Mouse (Mus musculus) lung, postnatal 0 days (tissue): Measurements from ENCODE around the gene Hoxa4. TPM values are rescaled to one million over a fixed set of nuclear protein-coding genes. Genes with fewer than 3 reads are reported as not detected.

Experiments used
- ATAC-seq: fragments of 200-750 bp; cut with Nextera tagmentation; 2 replicates; pipeline ENCODE4 v1.8.0; 2017; ENCODE audit warnings: moderate library complexity
- DNase-seq: peaks from one replicate; pipeline ENCODE4 v3.0.0-alpha.2; 2016; ENCODE audit warnings: low spot score
- H3K27ac ChIP-seq: fragments of 300-500 bp; sonication (generic); 2 replicates; pipeline ENCODE4 v1.5.1; 2014; ENCODE audit warnings: antibody characterized with exemption, mild to moderate bottlenecking, low read length, mixed read lengths
- H3K27me3 ChIP-seq: fragments of 300-500 bp; sonication (generic); replicated peaks from 2 replicates; pipeline ENCODE4 v1.6.1; 2014; ENCODE audit warnings: low read length, mixed read lengths; ENCODE audit not compliant: insufficient read depth
- H3K36me3 ChIP-seq: fragments of 300-500 bp; sonication (generic); 2 replicates; pipeline ENCODE4 v1.6.1; 2014; ENCODE audit warnings: low read length, mixed read lengths; ENCODE audit not compliant: insufficient read depth
- H3K4me1 ChIP-seq: fragments of 300-500 bp; sonication (generic); 2 replicates; pipeline ENCODE4 v1.6.1; 2014; ENCODE audit warnings: antibody characterized with exemption, low read depth, low read length, mixed read lengths; ENCODE audit not compliant: insufficient read depth
- H3K4me2 ChIP-seq: fragments of 300-500 bp; sonication (generic); replicated peaks from 2 replicates; pipeline ENCODE4 v1.6.1; 2014; ENCODE audit warnings: low read depth, mild to moderate bottlenecking, low read length, moderate library complexity, mixed read lengths
- H3K4me3 ChIP-seq: fragments of 300-500 bp; sonication (generic); 2 replicates; pipeline ENCODE4 v1.5.1; 2014; ENCODE audit warnings: low read depth, low read length
- H3K9ac ChIP-seq: fragments of 300-500 bp; sonication (generic); replicated peaks from 2 replicates; pipeline ENCODE4 v1.6.1; 2014; ENCODE audit warnings: low read depth, mild to moderate bottlenecking
- H3K9me3 ChIP-seq: fragments of 300-500 bp; sonication (generic); 2 replicates; pipeline ENCODE4 v1.6.1; 2016; ENCODE audit warnings: low read length, mixed read lengths
- CTCF ChIP-seq: IDR thresholded peaks from 2 replicates; pipeline ENCODE4 v1.5.1; 2016; ENCODE audit warnings: antibody characterized with exemption, mild to moderate bottlenecking
- EP300 ChIP-seq: IDR thresholded peaks from 2 replicates; pipeline ENCODE4 v1.6.1; 2016; ENCODE audit warnings: antibody characterized with exemption, mild to moderate bottlenecking, control low read depth
- WGBS: fragments of 180-500 bp; shearing (Covaris S2); extraction: QIAGEN DNeasy Blood & Tissue Kit; methylation state at CpG from one replicate; pipeline ENCODE4 v1.1.7; 2014; 5-methylcytosine and 5-hydroxymethylcytosine counted together
- polyA plus RNA-seq: library from polyadenylated mRNA; unstranded; fragments of >200 nt; fragmentation: Nextera tagmentation; extraction: Ambion mirVana; gene quantifications from 2 replicates; pipeline ENCODE4 v1.2.1, GENCODE M21; 2015

The Hoxa4 gene
- polyA plus RNA-seq = 3.7 and 3.9 TPM in 2 replicates

- TF ChIP-seq EP300 (no peak), CTCF (no peak; the same call in 1 of the 2 replicates)
- ATAC-seq = 0 out of 2 replicates have a peak, but pooled peaks have one; percentile 15
- peak within 1 kb of the TSS; percentile 93 for H3K27ac ChIP-seq
- H3K27me3 ChIP-seq = 0 out of 2 replicates have a peak, but pooled peaks cover 13% of the 10 kb centered on the region
- peak within 1 kb of the TSS; percentile 90 for H3K4me2 ChIP-seq
- WGBS = under 1% methylated on average over 52 of the region's 102 CpGs
- no peak for DNase-seq
- H3K9me3 ChIP-seq = no peaks in the 10 kb centered on the region
- no peaks in the 10 kb centered on the region for H3K36me3 ChIP-seq
- H3K9ac ChIP-seq = peak within 1 kb of the TSS; percentile 79
- peak within 1 kb of the TSS; percentile 62 for H3K4me3 ChIP-seq
- H3K4me1 ChIP-seq = peaks cover 3% of the 10 kb centered on the region; the same call in 1 of the 2 replicates
These were observed at the start of gene Hoxa4 for GRCm38 (mm10) chr6:52190906-52191810. Gene Hoxa4, minus strand, starts transcription at chr6:52191753.

- TF ChIP-seq EP300 (no peak), CTCF (no peak)
- Histone ChIP-seq H3K9ac (no peak overlapping the region), H3K27ac (no peak overlapping the region), H3K4me2 (no peak overlapping the region), H3K27me3 (peaks cover 98% of the 10 kb centered on the region), H3K4me3 (no peak overlapping the region), H3K9me3 (no peaks in the 10 kb centered on the region), H3K4me1 (no peaks in the 10 kb centered on the region; the same call in 1 of the 2 replicates), H3K36me3 (no peaks in the 10 kb centered on the region)
- 9% methylated on average over 9 of the region's 9 CpGs for WGBS
- ATAC-seq = no peak
- DNase-seq = no peak
These were observed 49.6 kb upstream of the Hoxa4 start for GRCm38 (mm10) chr6:52241001-52241621.

GRCm38 (mm10) chr6:52240389-52241000 lies 48.9 kb upstream of the Hoxa4 start, which contains the start of gene Hoxa10:
Gene Hoxa10, minus strand, starts transcription at chr6:52240854.
- H3K9ac ChIP-seq = no peak within 1 kb of the TSS
- H3K36me3 ChIP-seq = no peaks in the 10 kb centered on the region
- TF ChIP-seq CTCF (peak; percentile 81), EP300 (no peak)
- DNase-seq (peak; percentile 81), ATAC-seq (peak; percentile 79)
- 2% methylated on average over 35 of the region's 35 CpGs for WGBS
- no peaks in the 10 kb centered on the region; the same call in 1 of the 2 replicates for H3K4me1 ChIP-seq
- no peak within 1 kb of the TSS for H3K4me3 ChIP-seq
- H3K9me3 ChIP-seq = no peaks in the 10 kb centered on the region
- peaks cover 98% of the 10 kb centered on the region for H3K27me3 ChIP-seq
- no peak within 1 kb of the TSS for H3K27ac ChIP-seq
- 0 out of 2 replicates have a peak within 1 kb of the TSS, but pooled peaks have one; percentile 17 for H3K4me2 ChIP-seq

- 0 out of 2 replicates have a peak overlapping the region, but pooled peaks have one; percentile 17 for H3K4me2 ChIP-seq
- H3K4me1 ChIP-seq = no peaks in the 10 kb centered on the region; the same call in 1 of the 2 replicates
- no peaks in the 10 kb centered on the region for H3K36me3 ChIP-seq
- H3K27me3 ChIP-seq = peaks cover 98% of the 10 kb centered on the region
- H3K9ac ChIP-seq = no peak overlapping the region
- H3K9me3 ChIP-seq = no peaks in the 10 kb centered on the region
- WGBS = 3% methylated on average over 30 of the region's 30 CpGs
- H3K4me3 ChIP-seq = no peak overlapping the region
- no peak for DNase-seq
- H3K27ac ChIP-seq = no peak overlapping the region
- no peak for ATAC-seq
- TF ChIP-seq CTCF = no peak
- no peak for TF ChIP-seq EP300
These were observed 48.3 kb upstream of the Hoxa4 start for GRCm38 (mm10) chr6:52239625-52240388.

GRCm38 (mm10) chr6:52238976-52239375 lies 47.4 kb upstream of the Hoxa4 start:
- Histone ChIP-seq H3K27me3 (peaks cover 98% of the 10 kb centered on the region), H3K27ac (no peak overlapping the region)

More at GRCm38 (mm10) chr6:52238976-52239375, 47.4 kb upstream of the Hoxa4 start:
- Histone ChIP-seq H3K4me3 (no peak overlapping the region), H3K4me1 (no peaks in the 10 kb centered on the region; the same call in 1 of the 2 replicates), H3K9me3 (no peaks in the 10 kb centered on the region), H3K36me3 (no peaks in the 10 kb centered on the region), H3K4me2 (no peak overlapping the region), H3K9ac (no peak overlapping the region)
- no peak for DNase-seq
- ATAC-seq = no peak
- 7% methylated on average over 7 of the region's 7 CpGs for WGBS
- no peak for TF ChIP-seq EP300
- TF ChIP-seq CTCF = no peak
